Mouse (Mus musculus): ENCODE data around the gene Szt2. TPM values are rescaled to one million over a fixed set of nuclear protein-coding genes. Genes with fewer than 3 reads are reported as not detected.

Gene Szt2
- polyA plus RNA-seq, 1 experiment from 2014 or later: 4.8 TPM

Other genes starting within 250 kb of the Szt2 start
- gene Kdm4a, start 229.2 kb downstream of the Szt2 start, polyA plus RNA-seq (2016; fragmentation: Nextera tagmentation; extraction: Ambion mirVana): 11.2 and 12.8 TPM in 2 replicates
- gene Ptprf, start 117.9 kb downstream of the Szt2 start, polyA plus RNA-seq (2016; fragmentation: Nextera tagmentation; extraction: Ambion mirVana): 18.1 and 19.3 TPM in 2 replicates
- 105 and 109 TPM in 2 replicates for gene Med8, start 64 bp upstream of the Szt2 start, polyA plus RNA-seq (2016; fragmentation: Nextera tagmentation; extraction: Ambion mirVana)
- gene Elovl1, start 18.8 kb upstream of the Szt2 start, polyA plus RNA-seq (2016; fragmentation: Nextera tagmentation; extraction: Ambion mirVana): 117 and 127 TPM in 2 replicates
- gene Cdc20, start 28.1 kb upstream of the Szt2 start, polyA plus RNA-seq (2016; fragmentation: Nextera tagmentation; extraction: Ambion mirVana): 240 and 250 TPM in 2 replicates
- gene Mpl, start 48.2 kb upstream of the Szt2 start, polyA plus RNA-seq (2016; fragmentation: Nextera tagmentation; extraction: Ambion mirVana): 17.4 and 19.4 TPM in 2 replicates
- 11.0 and 11.3 TPM in 2 replicates for gene Tie1, start 80.8 kb upstream of the Szt2 start, polyA plus RNA-seq (2016; fragmentation: Nextera tagmentation; extraction: Ambion mirVana)
- 4.5 and 4.9 TPM in 2 replicates for gene 2610528J11Rik, start 117.7 kb upstream of the Szt2 start, polyA plus RNA-seq (2016; fragmentation: Nextera tagmentation; extraction: Ambion mirVana)
- gene Tmem125, start 134.8 kb upstream of the Szt2 start, polyA plus RNA-seq (2016; fragmentation: Nextera tagmentation; extraction: Ambion mirVana): 0.23 and 0.54 TPM in 2 replicates
- gene Cfap57, start 211.5 kb upstream of the Szt2 start, polyA plus RNA-seq (2016; fragmentation: Nextera tagmentation; extraction: Ambion mirVana): 1.3 and 1.5 TPM in 2 replicates
- 160 and 164 TPM in 2 replicates for gene Ebna1bp2, start 211.5 kb upstream of the Szt2 start, polyA plus RNA-seq (2016; fragmentation: Nextera tagmentation; extraction: Ambion mirVana)
- not detected in 2 replicates for gene Olfr62, start 249.7 kb upstream of the Szt2 start, polyA plus RNA-seq (2016; fragmentation: Nextera tagmentation; extraction: Ambion mirVana)